Mouse (Mus musculus) lung, postnatal 25 days (tissue): Measurements from ENCODE around the gene Zfp827.

Experiments used
- DNase-seq: peaks from one replicate; pipeline ENCODE4 v3.0.0; 2022; ENCODE audit warnings: low spot score

The Zfp827 gene

GRCm38 (mm10) chr8:79065924-79066323 is 37.7 kb downstream of the Zfp827 start:
- DNase-seq, result no peak

- DNase-seq, result no peak
These were observed 39.8 kb downstream of the Zfp827 start for GRCm38 (mm10) chr8:79067812-79068630.

GRCm38 (mm10) chr8:79073311-79073710 is 45.1 kb downstream of the Zfp827 start:
- no peak for DNase-seq

GRCm38 (mm10) chr8:79074986-79075385 is 46.7 kb downstream of the Zfp827 start:
- DNase-seq, result no peak

GRCm38 (mm10) chr8:79077256-79077655 is 49.0 kb downstream of the Zfp827 start:
- peak; percentile 35 for DNase-seq

GRCm38 (mm10) chr8:79078556-79079195 is 50.4 kb downstream of the Zfp827 start:
- no peak for DNase-seq

GRCm38 (mm10) chr8:79079196-79079561 is 50.9 kb downstream of the Zfp827 start:
- DNase-seq, result no peak

- no peak for DNase-seq
These were observed 52.0 kb downstream of the Zfp827 start for GRCm38 (mm10) chr8:79080096-79080739.

GRCm38 (mm10) chr8:79081333-79081732 is 53.1 kb downstream of the Zfp827 start:
- no peak for DNase-seq

- no peak for DNase-seq
These were observed 53.7 kb downstream of the Zfp827 start for GRCm38 (mm10) chr8:79081955-79082354.

GRCm38 (mm10) chr8:79083461-79084358 is 55.5 kb downstream of the Zfp827 start:
- DNase-seq, result peak; percentile 36

- DNase-seq, result no peak
These were observed 56.2 kb downstream of the Zfp827 start for GRCm38 (mm10) chr8:79084359-79084820.

- DNase-seq, result peak; percentile 56
These were observed 66.2 kb downstream of the Zfp827 start for GRCm38 (mm10) chr8:79094422-79094821.

- DNase-seq, result no peak
These were observed 66.9 kb downstream of the Zfp827 start for GRCm38 (mm10) chr8:79095162-79095561.

GRCm38 (mm10) chr8:79096970-79097369 is 68.7 kb downstream of the Zfp827 start:
- DNase-seq, result peak; percentile 43

GRCm38 (mm10) chr8:79102707-79103106 is 74.5 kb downstream of the Zfp827 start:
- no peak for DNase-seq

GRCm38 (mm10) chr8:79103185-79103878 is 75.1 kb downstream of the Zfp827 start:
- DNase-seq, result no peak

GRCm38 (mm10) chr8:79103923-79104580 is 75.8 kb downstream of the Zfp827 start:
- no peak for DNase-seq

- DNase-seq, result no peak
These were observed 76.4 kb downstream of the Zfp827 start for GRCm38 (mm10) chr8:79104634-79105033.

GRCm38 (mm10) chr8:79105186-79105585 is 76.9 kb downstream of the Zfp827 start:
- DNase-seq, result no peak

- no peak for DNase-seq
These were observed 83.2 kb downstream of the Zfp827 start for GRCm38 (mm10) chr8:79111461-79111860.
